Mouse (Mus musculus) MEL (cell line): Measurements from ENCODE around the gene Inpp4b. TPM values are rescaled to one million over a fixed set of nuclear protein-coding genes. Genes with fewer than 3 reads are reported as not detected.

Experiments used
- DNase-seq: peaks from one replicate; pipeline ENCODE4 v3.0.0; 2011; ENCODE audit warnings: low read depth, low spot score
- H3K27ac ChIP-seq: 2 replicates; pipeline ENCODE4 v1.5.1; 2012; ENCODE audit warnings: low read depth, mild to moderate bottlenecking, control low read depth, low read length, moderate library complexity; ENCODE audit not compliant: control insufficient read depth
- H3K27me3 ChIP-seq, 2 experiments: fragments of 150-350 bp in 1 of 2; sonication (generic) in 1 of 2; 2 replicates each; pipeline ENCODE4 v1.6.1; 2012; ENCODE audit warnings: low read length in 2 of 2, mild to moderate bottlenecking in 2 of 2, improper control_type of control experiment in 1 of 2, moderate library complexity in 1 of 2; ENCODE audit not compliant: insufficient read depth in 2 of 2, control insufficient read depth in 1 of 2
- H3K36me3 ChIP-seq, 2 experiments: 2 replicates each; pipeline ENCODE4 v1.6.1; 2012 to 2014; ENCODE audit warnings: low read length in 2 of 2, improper control_type of control experiment in 1 of 2, inconsistent platforms in 1 of 2, mild to moderate bottlenecking in 1 of 2; ENCODE audit not compliant: insufficient read depth in 2 of 2, control insufficient read depth in 1 of 2
- H3K4me1 ChIP-seq, 2 experiments: fragments of 150-350 bp in 1 of 2; sonication (generic) in 1 of 2; 2 replicates each; pipeline ENCODE4 v1.6.1; 2012; ENCODE audit warnings: low read length in 2 of 2, improper control_type of control experiment in 1 of 2, mild to moderate bottlenecking in 1 of 2; ENCODE audit not compliant: insufficient read depth in 2 of 2, control insufficient read depth in 1 of 2
- H3K4me3 ChIP-seq, 2 experiments: fragments of 150-350 bp in 1 of 2; sonication (generic) in 1 of 2; 2 replicates each; pipeline ENCODE4 v1.5.1; 2012; ENCODE audit warnings: low read depth in 2 of 2, low read length in 2 of 2, mild to moderate bottlenecking in 2 of 2, moderate library complexity in 2 of 2, control low read depth in 1 of 2, improper control_type of control experiment in 1 of 2; ENCODE audit not compliant: control insufficient read depth in 1 of 2, insufficient read depth in 1 of 2
- H3K79me2 ChIP-seq: 2 replicates; pipeline ENCODE4 v1.6.1; 2012; ENCODE audit warnings: mild to moderate bottlenecking, low read length, moderate library complexity; ENCODE audit not compliant: control insufficient read depth, poor library complexity, insufficient read depth
- H3K9ac ChIP-seq: 2 replicates; pipeline ENCODE4 v1.6.1; 2012; ENCODE audit warnings: low read depth, mild to moderate bottlenecking, control low read depth, low read length, moderate library complexity; ENCODE audit not compliant: control insufficient read depth, poor library complexity, severe bottlenecking
- H3K9me3 ChIP-seq: fragments of 150-350 bp; sonication (generic); replicated peaks from 2 replicates; pipeline ENCODE4 v1.6.1; 2012; ENCODE audit warnings: mild to moderate bottlenecking, low read length, improper control_type of control experiment, moderate library complexity; ENCODE audit not compliant: insufficient read depth
- BHLHE40 ChIP-seq: IDR thresholded peaks from 2 replicates; pipeline ENCODE4 v1.6.1; 2012; ENCODE audit warnings: low read depth, mild to moderate bottlenecking, inconsistent platforms, low read length, improper control_type of control experiment, borderline replicate concordance
- CHD1 ChIP-seq: IDR thresholded peaks from 2 replicates; pipeline ENCODE4 v1.6.1; 2012; ENCODE audit warnings: low read depth, mild to moderate bottlenecking, inconsistent platforms, low read length, improper control_type of control experiment
- CTCF ChIP-seq, 3 experiments: IDR thresholded peaks in 2 of 3; conservative IDR thresholded peaks in 1 of 3; 2 replicates each; pipeline ENCODE4 v1.5.1; 2011 to 2012; ENCODE audit warnings: low read length in 3 of 3, low read depth in 2 of 3, mild to moderate bottlenecking in 2 of 3, improper control_type of control experiment in 1 of 3, inconsistent platforms in 1 of 3, mixed read lengths in 1 of 3, moderate library complexity in 1 of 3; ENCODE audit not compliant: control insufficient read depth in 1 of 3, insufficient read depth in 1 of 3, poor library complexity in 1 of 3, severe bottlenecking in 1 of 3
- E2F4 ChIP-seq: IDR thresholded peaks from 2 replicates; pipeline ENCODE4 v1.6.1; 2011; ENCODE audit warnings: low read depth, low read length, improper control_type of control experiment, borderline replicate concordance
- ELF1 ChIP-seq: IDR thresholded peaks from 2 replicates; pipeline ENCODE4 v1.6.1; 2014; ENCODE audit warnings: low read depth, mild to moderate bottlenecking, inconsistent platforms, low read length, improper control_type of control experiment, moderate library complexity
- EP300 ChIP-seq, 2 experiments: IDR thresholded peaks; 2 replicates each; pipeline ENCODE4 v1.6.1; 2011; ENCODE audit warnings: improper control_type of control experiment in 2 of 2, low read length in 2 of 2, low read depth in 1 of 2, mild to moderate bottlenecking in 1 of 2
- ETS1 ChIP-seq: IDR thresholded peaks from 2 replicates; pipeline ENCODE4 v1.6.1; 2012; ENCODE audit warnings: low read depth, mild to moderate bottlenecking, inconsistent platforms, low read length, improper control_type of control experiment, moderate library complexity
- GABPA ChIP-seq: IDR thresholded peaks from 2 replicates; pipeline ENCODE4 v1.6.1; 2012; ENCODE audit warnings: low read depth, mild to moderate bottlenecking, inconsistent platforms, low read length, improper control_type of control experiment, moderate library complexity
- GATA1 ChIP-seq: IDR thresholded peaks from 2 replicates; pipeline ENCODE4 v1.6.1; 2011; ENCODE audit warnings: low read depth, low read length, improper control_type of control experiment
- HCFC1 ChIP-seq: IDR thresholded peaks from 2 replicates; pipeline ENCODE4 v1.6.1; 2012; ENCODE audit warnings: low read depth, mild to moderate bottlenecking, inconsistent platforms, low read length, improper control_type of control experiment, moderate library complexity
- KAT2A ChIP-seq: conservative IDR thresholded peaks from 2 replicates; pipeline ENCODE4 v1.6.1; 2012; ENCODE audit warnings: low read depth, low read length, improper control_type of control experiment, inconsistent platforms
- MAFK ChIP-seq: IDR thresholded peaks from 2 replicates; pipeline ENCODE4 v1.6.1; 2011; ENCODE audit warnings: low read depth, mild to moderate bottlenecking, low read length, improper control_type of control experiment, borderline replicate concordance
- MAZ ChIP-seq: IDR thresholded peaks from 2 replicates; pipeline ENCODE4 v1.6.1; 2012; ENCODE audit warnings: low read depth, mild to moderate bottlenecking, inconsistent platforms, low read length, improper control_type of control experiment
- MXI1 ChIP-seq: IDR thresholded peaks from 2 replicates; pipeline ENCODE4 v1.6.1; 2011; ENCODE audit warnings: mild to moderate bottlenecking, low read depth, low read length, improper control_type of control experiment
- MYB ChIP-seq: IDR thresholded peaks from 2 replicates; pipeline ENCODE4 v1.6.1; 2011; ENCODE audit warnings: mild to moderate bottlenecking, low read depth, low read length, improper control_type of control experiment
- NELFE ChIP-seq: IDR thresholded peaks from 2 replicates; pipeline ENCODE4 v1.6.1; 2011; ENCODE audit warnings: low read depth, low read length, improper control_type of control experiment
- NRF1 ChIP-seq: IDR thresholded peaks from 2 replicates; pipeline ENCODE4 v1.6.1; 2014; ENCODE audit warnings: low read depth, mild to moderate bottlenecking, inconsistent platforms, low read length, improper control_type of control experiment, moderate library complexity; ENCODE audit not compliant: poor library complexity, insufficient read depth, severe bottlenecking
- POLR2A ChIP-seq, 2 experiments: IDR thresholded peaks; 2 replicates each; pipeline ENCODE4 v1.6.1; 2011 to 2012; ENCODE audit warnings: low read length in 2 of 2, mild to moderate bottlenecking in 2 of 2, control low read depth in 1 of 2, improper control_type of control experiment in 1 of 2, low read depth in 1 of 2, moderate library complexity in 1 of 2; ENCODE audit not compliant: control insufficient read depth in 1 of 2, insufficient read depth in 1 of 2, poor library complexity in 1 of 2
- POLR2AphosphoS2 ChIP-seq: IDR thresholded peaks from 2 replicates; pipeline ENCODE4 v1.6.1; 2011; ENCODE audit warnings: low read length, improper control_type of control experiment
- POLR2AphosphoS5 ChIP-seq: IDR thresholded peaks from 2 replicates; pipeline ENCODE4 v1.6.1; 2012; ENCODE audit warnings: low read depth, borderline replicate concordance, mild to moderate bottlenecking, inconsistent platforms, low read length, moderate library complexity, mixed read lengths
- RAD21 ChIP-seq: IDR thresholded peaks from 2 replicates; pipeline ENCODE4 v1.6.1; 2011; ENCODE audit warnings: mild to moderate bottlenecking, low read depth, low read length, improper control_type of control experiment
- RCOR1 ChIP-seq: IDR thresholded peaks from 2 replicates; pipeline ENCODE4 v1.6.1; 2012; ENCODE audit warnings: low read depth, mild to moderate bottlenecking, inconsistent platforms, low read length, improper control_type of control experiment
- SIN3A ChIP-seq: IDR thresholded peaks from 2 replicates; pipeline ENCODE4 v1.6.1; 2012; ENCODE audit warnings: low read length, improper control_type of control experiment, inconsistent platforms
- SMC3 ChIP-seq: IDR thresholded peaks from 2 replicates; pipeline ENCODE4 v1.6.1; 2011; ENCODE audit warnings: low read depth, low read length, improper control_type of control experiment
- TCF12 ChIP-seq: IDR thresholded peaks from 2 replicates; pipeline ENCODE4 v1.6.1; 2014; ENCODE audit warnings: low read depth, mild to moderate bottlenecking, inconsistent platforms, low read length, improper control_type of control experiment, moderate library complexity
- UBTF ChIP-seq: IDR thresholded peaks from 2 replicates; pipeline ENCODE4 v1.6.1; 2012; ENCODE audit warnings: low read depth, mild to moderate bottlenecking, inconsistent platforms, low read length, improper control_type of control experiment, moderate library complexity, borderline replicate concordance; ENCODE audit not compliant: insufficient read depth
- USF1 ChIP-seq: IDR thresholded peaks from 2 replicates; pipeline ENCODE4 v1.6.1; 2014; ENCODE audit warnings: low read depth, mild to moderate bottlenecking, inconsistent platforms, low read length, improper control_type of control experiment, moderate library complexity
- USF2 ChIP-seq, 2 experiments: IDR thresholded peaks; 2 replicates each; pipeline ENCODE4 v1.6.1; 2011 to 2012; ENCODE audit warnings: improper control_type of control experiment in 2 of 2, low read length in 2 of 2, borderline replicate concordance in 1 of 2, inconsistent platforms in 1 of 2, low read depth in 1 of 2, mild to moderate bottlenecking in 1 of 2; ENCODE audit not compliant: insufficient read depth in 1 of 2
- ZC3H11A ChIP-seq: IDR thresholded peaks from 2 replicates; pipeline ENCODE4 v1.6.1; 2012; ENCODE audit warnings: low read depth, mild to moderate bottlenecking, inconsistent platforms, low read length, improper control_type of control experiment
- ZKSCAN1 ChIP-seq: IDR thresholded peaks from 2 replicates; pipeline ENCODE4 v1.6.1; 2012; ENCODE audit warnings: low read depth, mild to moderate bottlenecking, inconsistent platforms, low read length, improper control_type of control experiment, moderate library complexity
- ZMIZ1 ChIP-seq: IDR thresholded peaks from 2 replicates; pipeline ENCODE4 v1.6.1; 2012; ENCODE audit warnings: low read depth, mild to moderate bottlenecking, inconsistent platforms, low read length, improper control_type of control experiment, moderate library complexity
- ZNF384 ChIP-seq: IDR thresholded peaks from 2 replicates; pipeline ENCODE4 v1.6.1; 2012; ENCODE audit warnings: low read depth, mild to moderate bottlenecking, inconsistent platforms, low read length, improper control_type of control experiment
- polyA plus RNA-seq, 2 experiments: library from polyadenylated mRNA; stranded (reverse) in 1 of 2; unstranded in 1 of 2; fragments of >175 nt in 1 of 2; fragments of >200 nt in 1 of 2; gene quantifications; 2 replicates each; pipeline versions ENCODE4 v1.2.1 to v1.2.4; 2012; ENCODE audit warnings: low replicate concordance in 2 of 2, low read depth in 1 of 2; ENCODE audit not compliant: insufficient read length in 2 of 2, insufficient read depth in 1 of 2, missing spikeins in 1 of 2
- total RNA-seq: library from RNA; depleted of rRNA; stranded (reverse); fragments of 300-350 nt; gene quantifications from 2 replicates; pipeline ENCODE4 v1.2.3, GENCODE M21; 2012

Inpp4b gene
- total and polyA plus RNA-seq, 3 experiments = 12.3 to 26.9 (median 13.6) TPM

DNA sequence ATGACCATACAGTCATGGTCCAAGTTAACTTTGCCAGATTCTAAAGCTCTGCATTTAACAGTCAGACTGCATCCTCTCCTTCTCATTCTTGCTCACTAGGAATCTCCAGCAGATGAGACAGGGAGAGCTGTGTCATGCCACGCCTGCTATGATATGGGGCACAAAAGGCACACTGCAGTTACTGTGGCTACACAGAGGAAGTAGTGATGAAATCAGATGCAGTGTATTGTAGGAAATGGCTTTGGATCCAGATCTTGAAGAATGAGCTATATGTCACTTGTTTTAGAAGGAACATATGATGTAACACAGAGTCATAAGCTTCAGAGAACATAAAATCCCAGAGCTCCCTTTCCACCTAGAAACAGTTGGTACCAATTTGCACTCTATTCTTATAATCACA is 408.8 kb downstream of the Inpp4b start:
- peak; percentile 56 for DNase-seq
- Histone ChIP-seq H3K36me3 (peaks cover 0 to 4% of the 10 kb centered on the region in 2 experiments; a peak in 2 of 4 replicates), H3K79me2 (no peaks in the 10 kb centered on the region), H3K27me3 (no peaks in the 10 kb centered on the region), H3K9me3 (no peaks in the 10 kb centered on the region), H3K27ac (peak overlapping the region; percentile 40), H3K9ac (no peak overlapping the region), H3K4me3 (no peak overlapping the region; a peak in 1 of 4 replicates), H3K4me1 (peaks cover 0 to 12% of the 10 kb centered on the region in 2 experiments; a peak in 1 of 4 replicates)
- TF ChIP-seq BHLHE40 (no peak), POLR2AphosphoS5 (no peak), MAZ (no peak), CTCF (IDR thresholded peaks at IDR 0.05 in 2 of 3, conservative IDR thresholded peaks at IDR 0.05 in 1 of 3; ENCODE audit: control insufficient read depth in 1 of 3, insufficient read depth in 1 of 3, low read depth in 2 of 3, low read length in 3 of 3, poor library complexity in 1 of 3, severe bottlenecking in 1 of 3) (no peak), USF1 (no peak), HCFC1 (no peak), GABPA (no peak), TCF12 (peak; percentile 36; the same call in 1 of the 2 replicates), USF2 (IDR thresholded peaks at IDR 0.05; ENCODE audit: borderline replicate concordance in 1 of 2, insufficient read depth in 1 of 2, low read depth in 1 of 2, low read length in 2 of 2) (no peak), E2F4 (no peak), POLR2A (IDR thresholded peaks at IDR 0.05; ENCODE audit: control insufficient read depth in 1 of 2, insufficient read depth in 1 of 2, low read depth in 1 of 2, low read length in 2 of 2, poor library complexity in 1 of 2) (no peak), ZMIZ1 (no peak), KAT2A (no peak; the same call in 1 of the 2 replicates), CHD1 (no peak), SIN3A (no peak), SMC3 (0 out of 2 replicates have a peak, but pooled peaks have one; percentile 6), ZKSCAN1 (no peak), ETS1 (peak; percentile 57; the same call in 1 of the 2 replicates), NELFE (no peak), EP300 (IDR thresholded peaks at IDR 0.05; ENCODE audit: low read depth in 1 of 2, low read length in 2 of 2) (peak in 1 of 2 experiments; percentile 58; a peak in 1 of 4 replicates), RAD21 (no peak), UBTF (no peak), POLR2AphosphoS2 (no peak), RCOR1 (0 out of 2 replicates have a peak, but pooled peaks have one; percentile 9), MXI1 (no peak; the same call in 1 of the 2 replicates), MYB (no peak), ZNF384 (no peak), NRF1 (no peak), ELF1 (no peak), ZC3H11A (no peak), GATA1 (no peak), MAFK (no peak)
